Mouse (Mus musculus): ENCODE data around the gene Irs3. TPM values are rescaled to one million over a fixed set of nuclear protein-coding genes. Genes with fewer than 3 reads are reported as not detected.

Gene Irs3
- total RNA-seq (2022): under 1 TPM; 0.12 to 0.49 (median 0.28) TPM

- no peak for DNase-seq (ENCODE audit: low spot score in 2 of 2)
These were observed at the start of gene Irs3 for GRCm38 (mm10) chr5:137645652-137646091. Gene Irs3, minus strand, starts transcription at chr5:137645714.

DNA sequence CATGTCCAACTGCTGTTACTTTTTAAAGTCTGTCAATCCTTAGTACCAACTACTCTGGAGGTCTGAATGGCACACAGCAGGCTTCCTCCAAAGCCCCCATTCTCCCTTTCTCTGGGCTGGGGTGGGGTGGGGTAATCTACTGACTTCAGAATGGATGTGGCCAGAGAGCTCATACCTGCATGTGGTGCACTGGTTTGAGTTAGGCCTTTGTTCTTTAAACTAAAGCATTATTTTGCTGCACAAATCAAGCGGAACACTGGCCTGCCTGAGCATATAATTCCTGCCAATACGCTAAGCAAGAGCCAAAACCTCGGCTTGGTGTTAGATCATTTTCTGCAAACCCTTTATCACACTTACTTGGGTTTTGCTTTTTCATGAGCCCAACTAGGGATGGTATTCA lies 49.3 kb upstream of the Irs3 start:
- DNase-seq (ENCODE audit: low spot score in 2 of 2): no peak

GRCm38 (mm10) chr5:137691881-137692280 lies 46.4 kb upstream of the Irs3 start:
- no peak for DNase-seq (ENCODE audit: low spot score in 2 of 2)

DNA sequence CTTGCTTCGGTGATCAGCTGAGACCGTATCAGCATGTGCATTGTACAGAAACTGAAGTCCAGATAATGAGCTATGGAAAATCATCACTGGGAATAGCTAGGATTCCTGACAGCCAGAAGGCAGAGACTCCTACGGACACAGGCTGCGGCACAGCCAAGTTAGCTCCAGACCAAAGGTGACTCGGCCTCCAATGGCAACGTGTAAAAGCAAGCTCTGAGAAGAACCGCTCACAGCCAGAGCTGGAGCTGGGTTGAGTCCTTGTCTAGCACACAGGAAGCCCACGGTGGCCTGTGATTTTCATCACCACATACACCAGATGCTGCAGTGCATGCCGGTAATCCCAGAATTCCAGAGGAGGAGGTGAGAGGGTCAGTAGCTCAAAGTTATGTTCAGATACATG lies 45.0 kb upstream of the Irs3 start:
- no peak for DNase-seq (ENCODE audit: low spot score in 2 of 2)

- DNase-seq (ENCODE audit: low spot score in 2 of 2): no peak
These were observed 44.5 kb upstream of the Irs3 start for GRCm38 (mm10) chr5:137689974-137690373.

GRCm38 (mm10) chr5:137686127-137686790 lies 40.7 kb upstream of the Irs3 start:
- DNase-seq (ENCODE audit: low spot score in 2 of 2): no peak

DNA sequence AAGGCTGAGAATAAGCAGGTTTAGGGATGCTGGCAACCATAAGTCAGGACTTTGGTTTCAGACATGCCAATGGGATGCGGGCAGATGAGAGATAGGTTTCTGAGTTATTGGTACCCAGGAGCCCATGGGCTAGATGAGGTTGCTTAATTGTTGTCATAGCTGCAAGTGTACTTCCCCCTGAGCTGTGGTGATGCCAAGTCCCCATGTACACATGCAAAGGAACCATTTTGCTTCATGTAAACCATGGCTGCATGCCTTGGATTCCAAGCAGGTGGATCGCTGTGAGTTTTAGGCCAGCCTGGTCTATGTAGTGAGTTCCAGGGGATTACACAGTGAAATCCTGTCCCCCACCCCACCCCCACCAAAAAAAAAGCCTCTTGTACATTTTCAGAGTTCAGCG lies 40.1 kb upstream of the Irs3 start:
- DNase-seq (ENCODE audit: low spot score in 2 of 2): no peak

- peak; percentile 99 to 100 for DNase-seq (ENCODE audit: low spot score in 2 of 2)
These were observed 39.0 kb upstream of the Irs3 start, which contains the start of gene Agfg2 for GRCm38 (mm10) chr5:137684294-137685123. Gene Agfg2, minus strand, starts transcription at chr5:137684726.

GRCm38 (mm10) chr5:137683388-137684293 lies 38.1 kb upstream of the Irs3 start:
- no peak for DNase-seq (ENCODE audit: low spot score in 2 of 2)

- DNase-seq (ENCODE audit: low spot score in 2 of 2): no peak
These were observed 37.0 kb upstream of the Irs3 start for GRCm38 (mm10) chr5:137682526-137682925.

GRCm38 (mm10) chr5:137679726-137680125 lies 34.2 kb upstream of the Irs3 start:
- DNase-seq (ENCODE audit: low spot score in 2 of 2): no peak

DNA sequence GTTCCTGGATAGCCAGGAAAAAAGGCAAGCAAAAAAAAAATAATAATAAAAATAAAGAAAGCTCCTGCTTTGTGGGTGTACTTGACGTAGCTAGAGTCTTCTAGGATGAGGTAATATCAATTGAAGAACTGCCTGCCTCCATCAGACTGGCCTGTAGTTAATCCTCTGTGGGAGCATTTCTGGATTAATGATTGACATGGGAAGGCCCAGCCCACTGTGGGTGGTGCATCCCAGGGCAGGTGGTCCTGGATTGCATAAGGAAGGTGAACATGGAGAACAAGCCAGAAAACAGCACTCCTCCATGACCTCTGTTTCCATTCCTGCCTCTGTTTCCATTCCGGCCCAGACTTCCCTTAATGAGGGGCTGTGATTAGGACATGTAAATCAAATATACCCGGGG lies 33.2 kb upstream of the Irs3 start:
- DNase-seq (ENCODE audit: low spot score in 2 of 2): no peak

GRCm38 (mm10) chr5:137677859-137678258 lies 32.3 kb upstream of the Irs3 start:
- DNase-seq (ENCODE audit: low spot score in 2 of 2): no peak

GRCm38 (mm10) chr5:137674786-137675185 lies 29.3 kb upstream of the Irs3 start:
- DNase-seq (ENCODE audit: low spot score in 2 of 2): no peak

DNA sequence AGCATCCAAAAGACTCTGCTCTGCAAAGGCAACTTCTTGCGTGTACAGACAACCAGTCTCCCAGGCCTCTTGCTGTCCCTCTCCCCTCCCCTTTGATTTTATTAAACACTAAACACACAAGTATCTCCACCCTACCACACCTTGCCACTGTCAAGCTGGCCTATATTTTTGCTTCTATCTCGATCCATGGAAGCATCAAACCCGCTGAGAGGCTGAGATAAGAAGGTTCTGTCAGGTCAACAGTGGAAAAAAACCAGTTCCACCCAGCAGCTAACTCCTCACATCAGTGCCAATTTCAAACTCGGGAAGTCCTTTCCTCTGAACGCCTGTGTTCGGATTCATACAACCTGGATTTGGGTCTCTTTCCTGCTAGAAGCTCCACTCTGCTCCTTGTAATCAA lies 27.5 kb upstream of the Irs3 start:
- DNase-seq (ENCODE audit: low spot score in 2 of 2): no peak

- DNase-seq (ENCODE audit: low spot score in 2 of 2): no peak
These were observed 26.8 kb upstream of the Irs3 start for GRCm38 (mm10) chr5:137672361-137672760.

- no peak for DNase-seq (ENCODE audit: low spot score in 2 of 2)
These were observed 26.1 kb upstream of the Irs3 start for GRCm38 (mm10) chr5:137671443-137672240.

- DNase-seq (ENCODE audit: low spot score in 2 of 2): no peak
These were observed 24.7 kb upstream of the Irs3 start for GRCm38 (mm10) chr5:137670240-137670639.

DNA sequence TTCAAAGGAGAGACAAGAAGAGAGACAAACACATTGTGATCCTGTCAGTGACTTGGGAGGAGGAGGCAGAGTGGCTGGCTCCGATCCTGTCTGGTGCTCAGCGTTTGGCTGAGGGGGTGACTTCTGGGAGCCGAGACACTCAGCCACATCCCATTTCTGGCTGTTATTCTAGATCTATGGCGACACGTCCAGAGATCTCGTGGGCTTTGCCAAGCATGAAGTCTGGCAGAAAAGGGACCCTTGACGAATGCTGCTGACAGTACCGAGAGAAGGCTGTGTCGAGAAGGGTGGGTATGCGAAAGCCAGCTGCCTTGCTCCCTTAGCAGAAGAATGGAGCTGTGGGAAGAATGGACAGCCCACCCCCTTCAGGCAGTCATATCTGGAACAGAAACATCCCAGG lies 23.5 kb upstream of the Irs3 start:
- DNase-seq (ENCODE audit: low spot score in 2 of 2): no peak

GRCm38 (mm10) chr5:137663057-137663456 lies 17.5 kb upstream of the Irs3 start:
- no peak for DNase-seq (ENCODE audit: low spot score in 2 of 2)
